Mouse (Mus musculus) stomach, embryonic 16.5 days (tissue): ENCODE measurements around the gene Aldoc. TPM values are rescaled to one million over a fixed set of nuclear protein-coding genes. Genes with fewer than 3 reads are reported as not detected.

Experiments used
- ATAC-seq: fragments of 200-750 bp; cut with Nextera tagmentation; 2 replicates; pipeline ENCODE4 v1.8.0; 2017; ENCODE audit warnings: moderate number of reproducible peaks, moderate TSS enrichment; ENCODE audit not compliant: insufficient read depth, low FRiP score
- H3K27ac ChIP-seq: fragments of 300-500 bp; sonication (generic); 2 replicates; pipeline ENCODE4 v1.5.1; 2014; ENCODE audit warnings: low read length
- H3K27me3 ChIP-seq: fragments of 300-500 bp; sonication (generic); 2 replicates; pipeline ENCODE4 v1.6.1; 2014; ENCODE audit warnings: low read length, control low read depth, mixed read lengths; ENCODE audit not compliant: control insufficient read depth, insufficient read depth
- H3K36me3 ChIP-seq: fragments of 300-500 bp; sonication (generic); 2 replicates; pipeline ENCODE4 v1.6.1; 2014; ENCODE audit warnings: low read length; ENCODE audit not compliant: control insufficient read depth, insufficient read depth
- H3K4me1 ChIP-seq: fragments of 300-500 bp; sonication (generic); 2 replicates; pipeline ENCODE4 v1.6.1; 2014; ENCODE audit warnings: low read length, control low read depth, mixed read lengths; ENCODE audit not compliant: control insufficient read depth, insufficient read depth
- H3K4me2 ChIP-seq: fragments of 300-500 bp; sonication (generic); 2 replicates; pipeline ENCODE4 v1.6.1; 2014; ENCODE audit warnings: low read depth, low read length, mixed read lengths
- H3K4me3 ChIP-seq: fragments of 300-500 bp; sonication (generic); replicated peaks from 2 replicates; pipeline ENCODE4 v1.5.1; 2014; ENCODE audit warnings: mild to moderate bottlenecking, low read length
- H3K9ac ChIP-seq: fragments of 300-500 bp; sonication (generic); 2 replicates; pipeline ENCODE4 v1.6.1; 2014; ENCODE audit warnings: low read length
- H3K9me3 ChIP-seq: fragments of 300-500 bp; sonication (generic); replicated peaks from 2 replicates; pipeline ENCODE4 v1.6.1; 2016; ENCODE audit warnings: low read length, control low read depth; ENCODE audit not compliant: control insufficient read depth
- WGBS: fragments of 180-500 bp; shearing (Covaris S2); extraction: QIAGEN DNeasy Blood & Tissue Kit; methylation state at CpG from one replicate; pipeline ENCODE4 v1.1.7; 2014; 5-methylcytosine and 5-hydroxymethylcytosine counted together
- polyA plus RNA-seq: library from polyadenylated mRNA; unstranded; fragments of >200 nt; fragmentation: Nextera tagmentation; extraction: Ambion mirVana; gene quantifications from 2 replicates; pipeline ENCODE4 v1.2.1, GENCODE M21; 2015

Aldoc gene
- polyA plus RNA-seq, 1 experiment from 2014 or later: 25.6 TPM

GRCm38 (mm10) chr11:78327215-78327614 is 4.4 kb downstream of the Aldoc start:
- Histone ChIP-seq H3K36me3 (no peaks in the 10 kb centered on the region), H3K4me2 (no peak overlapping the region), H3K9me3 (no peaks in the 10 kb centered on the region), H3K4me3 (no peak overlapping the region), H3K4me1 (peaks cover 17% of the 10 kb centered on the region), H3K27me3 (no peaks in the 10 kb centered on the region), H3K27ac (no peak overlapping the region), H3K9ac (no peak overlapping the region)
- no peak for ATAC-seq
- WGBS: 95% methylated on average over 4 of the region's 4 CpGs

DNA sequence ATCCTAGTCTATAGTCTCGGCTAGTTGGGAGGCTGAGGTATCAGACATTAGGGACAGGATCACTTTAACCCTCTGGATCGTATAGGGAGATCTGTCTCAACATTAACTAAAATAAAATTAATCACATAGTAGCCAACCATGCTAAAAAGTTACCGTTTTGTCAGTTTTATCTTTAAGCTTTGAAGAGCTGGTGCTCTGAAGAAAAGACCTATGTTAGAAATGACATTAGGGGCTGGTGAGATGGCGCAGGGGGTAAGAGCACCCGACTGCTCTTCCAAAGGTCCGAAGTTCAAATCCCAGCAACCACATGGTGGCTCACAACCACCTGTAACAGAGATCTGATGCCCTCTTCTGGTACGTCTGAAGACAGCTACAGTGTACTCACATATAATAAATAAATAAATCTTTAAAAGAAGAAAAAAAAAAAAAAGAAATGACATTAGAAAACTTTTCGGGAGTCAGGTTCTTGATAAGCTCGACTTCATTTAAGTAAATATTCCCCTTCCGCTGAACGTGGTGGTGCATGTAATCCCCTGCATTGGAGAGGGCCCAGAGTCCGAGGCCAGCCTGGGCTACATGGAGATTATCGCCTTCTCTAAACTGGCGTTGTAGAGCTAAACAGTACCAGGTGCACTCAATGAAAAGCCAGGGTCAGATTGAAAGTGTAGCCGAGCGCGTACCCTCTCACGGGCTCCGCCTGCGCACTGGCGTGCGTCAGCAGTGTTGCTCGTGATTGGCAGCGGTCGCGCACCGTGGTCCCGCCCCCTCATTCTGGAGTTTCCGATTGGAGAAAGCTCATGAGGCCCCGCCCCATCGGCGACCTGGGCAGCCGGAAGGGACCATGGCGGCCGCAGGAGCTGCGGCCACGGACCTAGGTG is 5.1 kb downstream of the Aldoc start, which contains the start of gene Pigs:
Pigs (plus strand) TSS at position 782 of the 878 bp plus-strand sequence.
- Histone ChIP-seq H3K4me1 (peaks cover 10% of the 10 kb centered on the region), H3K4me3 (peak within 1 kb of the TSS; percentile 60)
- 11% methylated on average over 37 of the region's 37 CpGs for WGBS

DNA sequence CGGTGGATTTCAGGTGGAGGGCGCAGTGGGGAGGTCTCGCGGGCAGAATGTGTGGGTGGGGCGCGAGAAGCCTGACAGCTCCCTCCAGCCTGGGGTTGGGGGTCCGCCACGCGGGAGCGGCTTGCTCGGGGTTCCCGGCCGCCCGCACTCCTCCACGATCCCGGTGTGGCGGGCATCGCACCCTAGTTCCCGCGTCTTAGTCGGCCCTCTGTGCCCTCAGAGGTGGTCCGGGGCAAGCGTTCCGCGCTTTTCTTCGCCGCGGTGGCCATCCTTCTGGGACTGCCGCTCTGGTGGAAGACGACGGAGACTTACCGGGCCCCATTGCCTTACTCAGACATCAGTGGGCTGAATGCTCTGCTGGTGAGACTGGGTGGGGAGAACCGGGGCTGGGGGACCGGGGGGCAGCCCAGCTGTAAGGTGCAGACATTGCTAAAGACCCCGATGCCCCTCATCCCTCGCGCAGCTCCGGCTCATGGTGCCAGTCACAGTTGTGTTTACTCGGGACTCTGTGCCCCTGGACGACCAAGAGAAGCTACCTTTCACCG is 5.8 kb downstream of the Aldoc start:
- Histone ChIP-seq H3K4me3 (peak overlapping the region; percentile 60), H3K4me1 (peaks cover 7% of the 10 kb centered on the region), H3K9ac (peak overlapping the region; percentile 82), H3K9me3 (no peaks in the 10 kb centered on the region), H3K27me3 (no peaks in the 10 kb centered on the region), H3K36me3 (no peaks in the 10 kb centered on the region), H3K27ac (no peak overlapping the region), H3K4me2 (peak overlapping the region; percentile 87)
- WGBS: 1% methylated on average over 41 of the region's 41 CpGs
- peak; percentile 11; the same call in 1 of the 2 replicates for ATAC-seq

More for the DNA sequence above, 5.1 kb downstream of the Aldoc start, which contains the start of gene Pigs:
- no peaks in the 10 kb centered on the region for H3K27me3 ChIP-seq
- no peaks in the 10 kb centered on the region for H3K9me3 ChIP-seq
- H3K9ac ChIP-seq: peak within 1 kb of the TSS; percentile 82
- no peaks in the 10 kb centered on the region for H3K36me3 ChIP-seq
- peak within 1 kb of the TSS; percentile 87 for H3K4me2 ChIP-seq
- peak within 1 kb of the TSS; percentile 64 for H3K27ac ChIP-seq
- peak; percentile 96 for ATAC-seq

GRCm38 (mm10) chr11:78332676-78333075 is 9.9 kb downstream of the Aldoc start:
- WGBS: 96% methylated on average over 12 of the region's 12 CpGs
- Histone ChIP-seq H3K36me3 (peaks cover 10% of the 10 kb centered on the region), H3K4me1 (peaks cover 7% of the 10 kb centered on the region), H3K27ac (no peak overlapping the region), H3K4me3 (no peak overlapping the region), H3K27me3 (no peaks in the 10 kb centered on the region), H3K9me3 (no peaks in the 10 kb centered on the region), H3K9ac (no peak overlapping the region), H3K4me2 (no peak overlapping the region)
- ATAC-seq: no peak

GRCm38 (mm10) chr11:78333992-78334391 is 11.2 kb downstream of the Aldoc start:
- no peak overlapping the region for H3K4me3 ChIP-seq
- H3K9ac ChIP-seq: no peak overlapping the region
- H3K9me3 ChIP-seq: no peaks in the 10 kb centered on the region
- peaks cover 4% of the 10 kb centered on the region for H3K4me1 ChIP-seq
- ATAC-seq: no peak
- peaks cover 10% of the 10 kb centered on the region for H3K36me3 ChIP-seq
- no peak overlapping the region for H3K4me2 ChIP-seq
- 86% methylated on average over 5 of the region's 5 CpGs for WGBS
- H3K27me3 ChIP-seq: no peaks in the 10 kb centered on the region
- H3K27ac ChIP-seq: no peak overlapping the region

- no peak overlapping the region for H3K4me2 ChIP-seq
- no peak overlapping the region for H3K9ac ChIP-seq
- H3K4me3 ChIP-seq: no peak overlapping the region
- no peaks in the 10 kb centered on the region for H3K9me3 ChIP-seq
- no peak overlapping the region for H3K27ac ChIP-seq
- H3K27me3 ChIP-seq: no peaks in the 10 kb centered on the region
- no peak for ATAC-seq
- no peaks in the 10 kb centered on the region for H3K4me1 ChIP-seq
- H3K36me3 ChIP-seq: peaks cover 10% of the 10 kb centered on the region
- WGBS: 94% methylated on average over 8 of the region's 8 CpGs
These were observed 14.3 kb downstream of the Aldoc start for GRCm38 (mm10) chr11:78337040-78337439.

- Histone ChIP-seq H3K4me2 (no peak overlapping the region), H3K27ac (no peak overlapping the region), H3K9me3 (no peaks in the 10 kb centered on the region), H3K36me3 (no peaks in the 10 kb centered on the region), H3K9ac (no peak overlapping the region), H3K4me1 (peaks cover 34% of the 10 kb centered on the region), H3K4me3 (no peak overlapping the region), H3K27me3 (no peaks in the 10 kb centered on the region)
- ATAC-seq: no peak
- WGBS: 79% methylated on average over 12 of the region's 12 CpGs
These were observed 18.9 kb downstream of the Aldoc start for GRCm38 (mm10) chr11:78341702-78342101.

- Histone ChIP-seq H3K27me3 (no peaks in the 10 kb centered on the region), H3K4me3 (peak within 1 kb of the TSS; percentile 83), H3K9ac (peak within 1 kb of the TSS; percentile 93), H3K9me3 (no peaks in the 10 kb centered on the region), H3K4me2 (peak within 1 kb of the TSS; percentile 92), H3K4me1 (peaks cover 40% of the 10 kb centered on the region), H3K27ac (peak within 1 kb of the TSS; percentile 85), H3K36me3 (0 out of 2 replicates have a peak, but pooled peaks cover 2% of the 10 kb centered on the region)
- ATAC-seq: peak; percentile 84
- WGBS: under 1% methylated on average over 62 of the region's 66 CpGs
These were observed 20.9 kb downstream of the Aldoc start, which contains the start of gene Unc119 for GRCm38 (mm10) chr11:78343381-78344327. Gene Unc119, plus strand, starts transcription at chr11:78343482.
